Mouse (Mus musculus) liver, postnatal 0 days (tissue): ENCODE results near the gene Ppp6r2.

Experiments
- CTCF ChIP-seq: sonication (generic); IDR thresholded peaks from 2 replicates; pipeline ENCODE4 v1.5.1; 2016; ENCODE audit warnings: antibody characterized with exemption, low read depth
- EP300 ChIP-seq: IDR thresholded peaks from 2 replicates; pipeline ENCODE4 v1.6.1; 2016; ENCODE audit warnings: antibody characterized with exemption, low read depth, mild to moderate bottlenecking

DNA sequence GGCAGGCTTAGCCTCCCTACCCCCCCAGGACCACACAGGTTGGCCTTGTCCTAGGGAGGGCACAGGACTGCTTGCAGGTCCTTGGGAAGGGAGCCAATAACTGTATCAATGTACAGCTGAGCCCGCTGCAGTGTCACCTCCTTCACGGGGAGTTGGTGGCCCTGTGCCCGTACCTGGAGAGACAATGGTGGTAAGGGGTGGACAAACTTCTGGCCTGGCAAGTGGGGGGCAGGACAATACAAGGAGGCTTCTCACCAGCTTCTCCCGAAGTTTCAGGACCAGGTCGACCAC is 26.5 kb upstream of the Ppp6r2 start:
- TF ChIP-seq CTCF = no peak
- no peak for TF ChIP-seq EP300
